Mouse (Mus musculus) E14TG2a.4 (cell line): ENCODE results near the gene Rtp3.

Experiments used
- CTCF ChIP-seq: conservative IDR thresholded peaks from 2 replicates; pipeline ENCODE4 v1.5.1; 2014; ENCODE audit warnings: low read length
- NANOG ChIP-seq: IDR thresholded peaks from 2 replicates; pipeline ENCODE4 v1.6.1; 2014; ENCODE audit warnings: borderline replicate concordance, low read length, mixed read lengths

- TF ChIP-seq CTCF (no peak), NANOG (no peak)
Measured at GRCm38 (mm10) chr9:110982351-110982750, 8.0 kb downstream of the Rtp3 start.
